Mouse (Mus musculus) ovary, adult 18-20 months (tissue): ENCODE data around the gene Megf8.

ENCODE experiments used
- DNase-seq: peaks from one replicate; pipeline ENCODE4 v3.0.0; 2022; ENCODE audit warnings: low spot score, mixed read lengths

Megf8 gene

DNA sequence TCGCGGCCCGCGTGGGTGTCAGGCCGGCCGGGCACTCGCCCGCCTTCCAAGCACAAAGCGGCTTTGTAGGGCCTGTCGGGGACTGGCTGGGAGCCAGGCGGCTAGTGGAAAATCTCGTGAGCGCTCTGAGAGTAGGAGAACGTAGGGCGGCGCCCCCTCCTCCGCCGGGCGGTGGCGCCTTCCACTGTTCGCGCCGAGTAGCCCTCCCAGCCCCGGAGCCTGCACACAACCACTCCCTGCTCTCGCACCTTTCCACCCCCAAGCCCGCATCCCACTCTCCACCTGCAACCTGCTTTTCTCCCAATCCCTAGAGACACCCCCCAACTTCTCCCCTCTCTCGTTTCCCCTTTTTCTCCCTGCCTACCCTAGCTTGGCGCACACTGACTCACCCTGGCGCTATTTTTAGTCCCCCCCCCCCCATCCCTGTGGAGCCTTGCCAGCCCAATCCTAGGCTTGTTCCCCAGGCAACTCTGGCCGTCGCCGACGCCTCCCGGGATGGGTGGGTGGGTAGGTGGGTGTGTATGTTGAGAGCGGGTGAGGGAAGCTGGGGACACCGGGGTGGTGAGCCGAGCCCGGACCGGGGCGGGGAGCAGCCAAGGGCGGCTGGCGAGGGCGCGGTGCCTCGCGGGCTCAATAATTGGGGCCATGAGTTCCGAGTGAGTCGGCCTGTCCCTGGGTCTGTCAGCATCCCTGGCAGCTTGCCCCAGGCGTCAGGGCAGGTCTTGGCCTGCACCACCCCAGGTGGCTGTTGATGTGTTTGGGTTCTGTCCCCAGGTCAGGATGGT, 37.7 kb upstream of the Megf8 start:
- DNase-seq: peak; percentile 77

DNA sequence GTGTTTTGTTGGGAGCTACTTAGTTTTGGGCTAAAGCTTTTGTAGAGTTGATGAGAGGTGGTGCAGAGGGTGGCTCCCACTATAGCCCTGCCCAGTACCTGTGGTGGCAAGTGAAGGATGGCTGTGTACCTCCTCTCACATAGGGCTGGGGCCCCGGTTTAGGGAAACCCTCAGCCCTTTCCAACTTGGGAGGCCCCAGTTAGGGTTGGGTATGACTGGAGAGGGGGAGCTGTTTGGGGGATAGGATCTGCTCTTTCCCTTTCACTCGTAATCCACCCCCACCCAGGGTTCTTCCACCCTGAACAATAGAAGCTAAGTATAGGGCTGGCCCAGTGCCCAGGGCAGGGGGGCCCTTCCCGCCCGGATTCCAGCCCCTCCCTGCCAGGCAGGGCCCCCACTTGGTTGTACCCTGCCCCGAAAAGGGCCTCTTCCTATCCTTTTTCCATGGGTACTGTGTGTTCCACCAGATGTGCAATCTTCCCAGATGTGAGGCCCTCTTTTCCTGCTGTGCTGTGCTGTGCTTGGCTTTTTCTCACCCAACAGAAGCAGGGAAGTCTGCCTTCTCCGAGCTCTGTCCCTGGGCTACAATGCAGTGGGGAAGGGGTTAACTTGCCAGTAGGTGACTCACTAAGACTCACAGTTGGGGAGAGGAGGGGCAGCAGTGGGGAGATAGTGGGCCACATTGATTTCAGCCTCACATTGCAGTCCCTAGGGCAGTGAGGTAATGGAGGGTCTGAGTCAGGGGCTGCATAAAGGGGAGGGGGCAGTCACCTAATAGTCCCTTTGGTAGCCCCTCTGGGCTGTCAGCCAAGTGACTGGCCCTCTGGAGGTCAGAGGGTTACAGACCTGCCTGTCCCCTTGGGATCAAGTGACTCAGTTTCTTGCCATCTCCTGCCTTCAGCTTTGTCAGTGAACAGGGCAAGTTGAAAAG, 36.8 kb upstream of the Megf8 start:
- DNase-seq: no peak

DNA sequence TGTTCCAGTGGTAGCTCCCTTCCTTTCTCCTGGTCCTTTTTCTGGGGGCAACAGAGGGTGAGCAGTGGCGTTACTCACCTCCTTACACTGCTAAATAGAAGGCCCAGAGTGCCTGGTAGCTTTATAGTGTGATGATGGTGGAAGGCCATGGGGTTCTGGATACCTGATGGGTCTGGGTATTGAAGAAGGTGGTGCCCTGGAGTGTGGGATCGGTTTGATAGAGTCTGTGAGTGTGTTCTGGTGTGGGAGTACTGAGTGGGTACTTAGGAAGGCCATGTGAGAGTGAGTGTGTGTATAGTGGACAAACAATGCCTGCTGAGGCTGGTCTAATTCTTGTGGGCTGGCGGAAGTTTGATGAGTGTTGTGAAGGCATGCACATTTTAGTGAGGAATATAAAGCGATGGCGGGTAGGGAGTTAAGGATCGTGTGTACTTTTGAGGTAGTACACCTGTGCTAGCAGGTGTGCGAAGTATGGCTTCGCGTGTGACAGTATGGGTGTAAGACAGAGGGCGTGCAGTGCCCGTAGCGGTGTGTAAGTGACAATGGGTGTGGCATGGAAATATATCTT, 35.7 kb upstream of the Megf8 start:
- no peak for DNase-seq

DNA sequence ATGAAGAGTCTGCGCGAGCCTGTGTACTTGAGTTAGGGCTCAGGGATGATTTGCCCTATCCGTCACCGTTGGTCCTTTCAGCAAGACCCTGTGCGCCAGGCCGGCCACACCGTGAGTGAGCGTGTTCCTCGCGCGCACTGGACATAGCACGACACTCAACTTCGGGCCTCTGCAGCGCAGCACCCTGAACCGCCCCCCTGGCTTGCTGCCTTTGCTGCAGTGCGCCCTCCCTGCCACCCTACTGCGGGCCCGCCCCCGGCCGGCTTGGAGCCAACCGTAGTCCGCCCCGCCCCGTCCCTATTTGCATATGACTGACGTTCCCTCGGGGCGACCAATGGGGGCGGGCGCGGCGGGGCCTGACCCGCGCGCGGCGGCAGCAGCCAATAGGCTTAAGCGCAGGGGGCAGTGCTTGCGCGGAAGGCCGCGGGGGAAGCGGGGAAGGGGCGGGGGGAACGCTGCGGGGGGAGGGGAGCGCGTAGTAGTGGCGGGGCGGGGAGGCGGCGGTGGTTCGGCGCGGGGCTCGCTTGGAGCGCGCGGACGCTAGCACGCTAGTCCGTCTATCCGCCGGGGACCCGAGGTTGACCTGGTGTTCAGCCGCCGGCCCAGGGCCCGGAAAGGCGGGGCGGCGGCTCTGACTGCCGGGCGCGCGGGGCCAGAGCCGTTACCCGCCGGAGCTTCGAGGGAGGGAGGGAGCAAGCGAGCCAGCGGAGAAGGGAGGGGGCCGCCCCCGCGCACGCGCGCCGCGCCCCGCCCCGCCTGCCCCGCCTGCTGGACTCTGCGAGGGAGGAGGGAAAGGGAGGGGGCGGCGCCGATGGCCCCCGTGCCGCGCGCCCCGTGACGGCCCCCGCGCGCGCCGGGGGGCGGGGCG, 35.0 kb upstream of the Megf8 start:
- peak; percentile 97 for DNase-seq

DNA sequence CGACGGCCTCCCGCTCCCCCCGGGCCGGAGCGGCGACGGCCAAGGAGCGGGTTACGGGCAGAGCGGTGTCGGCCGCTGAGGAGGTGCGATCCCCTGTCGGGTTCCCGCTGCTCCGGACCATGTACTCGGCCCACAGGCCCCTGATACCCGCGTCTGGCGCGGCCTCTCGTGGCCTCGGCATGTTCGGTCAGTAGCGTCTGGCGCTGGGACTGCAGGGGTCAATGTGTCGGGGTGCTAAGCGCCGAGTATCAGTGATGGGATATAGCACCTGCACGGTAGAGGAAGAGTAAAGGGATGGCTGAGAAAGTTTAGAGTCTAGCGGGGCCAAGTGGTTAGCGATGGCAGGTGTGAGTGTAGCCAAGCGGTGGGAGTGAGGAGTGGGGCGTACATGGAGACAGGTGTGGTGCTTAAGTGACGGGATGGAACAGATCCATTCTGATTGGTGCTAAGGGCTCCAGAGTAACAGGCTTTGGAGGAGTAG, 34.2 kb upstream of the Megf8 start:
- no peak for DNase-seq

DNA sequence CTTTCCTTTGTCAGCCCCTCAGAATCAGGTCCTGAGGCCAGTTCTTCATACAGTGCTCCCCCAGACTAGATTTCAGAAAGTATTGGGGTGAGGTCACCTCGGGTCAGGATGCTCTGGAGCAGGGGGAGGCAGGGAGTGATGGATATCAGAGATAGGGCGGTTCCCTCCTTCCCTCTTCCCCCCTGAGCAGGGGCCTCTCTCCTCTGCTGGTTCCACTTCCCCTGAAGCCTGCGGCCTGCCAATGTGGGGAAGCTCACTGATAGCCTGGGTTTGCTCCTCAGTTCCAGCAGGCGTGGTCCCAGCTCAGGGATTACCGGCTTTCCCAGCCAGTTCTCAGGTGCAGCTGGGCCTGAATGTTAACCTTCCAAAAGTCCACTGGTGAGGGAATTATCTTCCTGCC, 33.3 kb upstream of the Megf8 start:
- DNase-seq: no peak

DNA sequence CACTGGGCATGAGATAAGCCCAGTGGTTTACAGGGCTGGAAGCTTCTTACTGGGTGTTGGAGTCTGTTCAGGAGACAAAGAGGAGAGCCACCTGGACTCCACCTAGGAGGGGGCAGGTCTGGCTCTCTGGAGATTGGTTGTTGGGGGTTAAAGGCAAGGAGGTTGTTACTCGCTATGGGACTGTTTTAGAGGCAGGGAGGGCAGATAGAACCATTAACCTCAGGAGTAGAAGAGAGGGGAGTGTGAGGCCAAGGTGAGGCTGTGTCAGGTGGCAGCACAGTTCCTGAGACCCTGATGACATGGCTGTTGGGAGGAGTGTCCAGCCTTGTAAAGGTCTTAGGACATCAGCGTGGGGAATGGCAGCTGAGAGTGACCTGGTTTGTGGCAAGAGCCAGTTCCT, 32.8 kb upstream of the Megf8 start:
- no peak for DNase-seq

DNA sequence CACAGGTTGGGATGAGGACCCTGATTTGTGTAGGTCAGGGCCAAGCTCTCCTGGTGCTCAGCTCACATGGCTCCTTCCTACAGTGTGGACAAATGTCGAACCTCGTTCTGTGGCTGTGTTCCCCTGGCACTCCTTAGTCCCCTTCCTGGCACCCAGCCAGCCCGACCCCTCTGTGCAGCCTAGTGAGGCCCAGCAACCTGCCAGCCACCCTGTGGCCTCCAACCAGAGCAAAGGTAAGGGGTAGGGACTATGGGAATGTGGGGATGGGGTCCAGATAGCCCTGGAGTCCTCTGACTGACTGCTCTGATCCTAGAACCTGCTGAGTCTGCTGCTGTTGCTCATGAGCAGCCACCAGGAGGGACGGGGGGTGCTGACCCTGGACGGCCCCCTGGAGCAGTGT, 32.2 kb upstream of the Megf8 start:
- DNase-seq: no peak

DNA sequence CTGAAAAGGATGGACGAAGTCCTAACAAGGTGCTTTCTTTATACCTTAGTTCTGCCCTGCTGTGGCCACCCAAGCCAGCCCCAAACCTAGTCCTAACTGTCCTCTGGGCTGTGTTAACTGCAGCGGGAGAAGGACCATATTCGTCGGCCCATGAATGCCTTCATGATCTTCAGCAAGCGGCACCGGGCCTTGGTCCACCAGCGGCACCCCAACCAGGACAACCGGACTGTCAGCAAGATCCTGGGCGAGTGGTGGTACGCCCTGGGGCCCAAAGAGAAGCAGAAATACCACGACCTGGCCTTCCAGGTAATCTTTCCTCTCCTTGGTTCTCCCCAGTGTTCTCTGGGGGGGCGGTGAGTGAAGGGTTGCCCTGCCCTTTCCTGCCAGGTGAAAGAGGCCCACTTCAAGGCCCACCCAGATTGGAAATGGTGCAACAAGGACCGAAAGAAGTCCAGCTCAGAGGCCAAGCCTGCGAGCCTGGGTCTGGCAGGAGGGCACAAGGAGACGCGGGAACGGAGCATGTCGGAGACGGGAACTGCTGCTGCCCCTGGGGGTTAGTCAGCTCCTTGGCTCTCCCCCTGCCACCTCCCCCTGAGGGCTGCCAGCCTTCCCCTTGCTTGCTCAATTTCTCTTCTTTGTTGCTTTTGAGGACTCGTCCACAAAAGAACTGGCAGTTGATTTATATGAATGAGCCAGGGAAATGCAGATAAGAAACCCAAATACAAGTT, 31.3 kb upstream of the Megf8 start:
- DNase-seq: no peak

DNA sequence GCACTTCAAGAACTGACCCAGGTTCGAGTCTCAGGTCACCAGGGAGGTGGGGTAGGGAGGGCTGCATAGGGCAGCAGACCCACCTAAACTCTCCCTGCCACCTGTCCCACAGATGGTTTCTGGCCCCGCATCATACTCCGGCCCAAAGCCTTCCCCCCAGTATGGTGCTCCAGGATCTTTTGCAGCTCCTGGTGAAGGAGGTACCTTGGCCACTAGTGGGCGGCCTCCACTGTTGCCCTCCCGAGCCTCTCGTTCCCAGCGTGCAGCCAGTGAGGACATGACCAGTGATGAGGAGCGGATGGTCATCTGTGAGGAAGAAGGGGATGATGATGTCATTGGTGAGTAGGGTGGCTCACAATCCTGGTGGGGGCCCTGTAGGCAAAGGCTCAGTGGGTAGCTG, 30.0 kb upstream of the Megf8 start:
- no peak for DNase-seq

DNA sequence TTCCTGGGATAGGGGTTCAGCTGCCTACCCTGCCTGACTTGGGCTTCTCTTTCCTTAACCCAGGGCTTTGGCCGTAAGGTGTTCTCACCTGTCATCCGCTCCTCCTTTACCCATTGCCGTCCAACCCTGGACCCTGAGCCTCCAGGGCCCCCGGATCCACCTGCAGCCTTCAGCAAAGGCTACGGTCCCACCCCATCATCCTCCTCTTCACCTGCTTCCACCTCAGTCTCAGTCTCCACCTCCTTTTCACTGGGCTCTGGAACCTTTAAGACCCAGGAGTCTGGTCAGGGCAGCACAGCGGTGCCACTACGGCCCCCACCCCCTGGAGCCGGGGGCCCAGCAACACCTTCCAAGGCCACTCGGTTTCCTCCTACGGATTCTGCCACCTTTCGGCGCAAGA, 29.0 kb upstream of the Megf8 start:
- DNase-seq: no peak

DNA sequence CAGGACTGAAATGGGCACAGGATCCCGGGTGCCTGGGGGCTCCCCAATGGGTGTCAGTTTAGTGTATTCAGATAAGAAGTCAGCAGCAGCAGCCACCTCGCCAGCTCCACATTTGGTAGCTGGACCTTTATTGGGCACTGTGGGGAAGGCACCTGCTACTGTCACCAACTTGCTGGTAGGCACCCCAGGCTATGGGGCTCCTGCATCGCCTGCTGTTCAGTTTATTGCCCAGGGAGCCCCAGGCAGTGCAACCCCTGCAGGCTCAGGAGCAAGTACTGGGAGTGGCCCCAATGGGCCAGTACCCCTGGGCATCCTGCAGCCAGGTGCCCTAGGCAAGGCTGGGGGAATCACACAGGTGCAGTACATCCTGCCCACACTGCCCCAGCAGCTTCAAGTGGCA, 28.2 kb upstream of the Megf8 start:
- DNase-seq: no peak

DNA sequence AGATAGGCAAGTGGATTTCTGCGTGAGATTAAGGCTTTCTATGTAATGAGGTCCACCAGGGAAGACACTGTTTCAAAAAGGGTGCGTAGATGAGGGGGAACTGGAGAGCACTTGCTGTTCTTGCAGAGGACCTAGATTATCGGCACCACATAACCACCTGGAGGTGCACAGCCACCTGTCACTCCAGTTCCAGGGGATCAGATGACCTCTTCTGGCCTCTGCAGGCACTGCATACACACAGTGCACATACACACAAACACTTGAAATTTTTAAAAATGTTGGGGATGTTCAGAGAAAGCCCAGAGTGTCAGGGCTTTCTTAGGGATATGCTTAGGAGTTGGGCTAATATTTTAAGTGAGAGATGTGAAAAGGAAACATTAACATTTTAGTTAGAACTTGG, 27.0 kb upstream of the Megf8 start:
- DNase-seq: no peak

DNA sequence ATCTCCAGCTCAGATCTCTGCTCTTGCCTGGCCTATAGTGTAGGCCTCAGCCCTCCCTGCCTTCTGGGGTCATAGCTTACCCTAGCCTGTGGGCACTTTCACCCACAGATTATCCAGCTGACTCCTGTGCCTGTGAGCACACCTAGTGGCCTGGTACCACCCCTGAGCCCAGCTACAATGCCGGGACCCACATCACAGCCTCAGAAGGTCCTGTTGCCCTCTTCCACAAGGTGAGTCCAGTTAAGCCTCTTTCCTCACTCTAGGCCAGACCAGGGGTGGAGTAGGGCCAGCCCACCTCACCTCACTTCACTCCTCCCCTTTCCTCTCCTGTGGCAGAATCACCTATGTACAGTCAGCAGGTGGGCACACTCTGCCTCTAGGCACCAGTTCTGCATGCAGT, 26.5 kb upstream of the Megf8 start:
- no peak for DNase-seq

DNA sequence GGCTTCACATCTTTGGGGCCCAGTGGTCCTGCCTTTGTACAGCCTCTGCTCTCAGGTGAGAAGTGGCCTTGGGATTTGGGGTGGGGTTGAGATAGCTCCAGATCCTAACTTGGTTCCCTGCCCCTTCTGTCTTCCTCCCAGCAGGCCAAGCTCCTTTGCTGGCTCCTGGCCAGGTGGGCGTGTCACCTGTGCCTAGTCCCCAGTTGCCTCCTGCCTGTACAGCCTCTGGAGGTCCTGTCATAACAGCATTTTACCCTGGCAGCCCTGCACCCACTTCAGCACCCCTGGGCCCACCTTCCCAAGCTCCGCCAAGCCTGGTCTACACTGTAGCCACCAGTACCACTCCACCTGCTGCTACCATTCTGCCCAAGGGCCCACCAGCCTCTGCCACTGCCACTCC, 26.1 kb upstream of the Megf8 start:
- DNase-seq: no peak

DNA sequence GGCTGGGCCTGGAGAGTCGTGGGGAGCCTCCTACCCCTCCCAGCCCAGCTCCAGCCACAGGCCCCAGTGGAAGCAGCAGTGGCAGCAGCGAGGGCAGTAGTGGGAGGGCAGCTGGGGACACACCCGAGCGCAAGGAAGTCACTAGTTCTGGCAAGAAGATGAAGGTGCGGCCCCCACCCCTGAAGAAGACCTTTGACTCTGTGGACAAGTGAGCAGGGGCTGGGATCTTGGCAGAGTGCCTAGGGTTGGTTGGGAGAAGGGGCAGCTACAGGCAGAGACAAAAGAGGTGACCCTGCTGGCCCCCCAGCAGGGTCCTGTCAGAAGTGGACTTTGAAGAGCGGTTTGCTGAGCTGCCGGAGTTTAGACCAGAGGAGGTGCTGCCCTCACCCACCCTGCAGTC, 24.9 kb upstream of the Megf8 start:
- no peak for DNase-seq

DNA sequence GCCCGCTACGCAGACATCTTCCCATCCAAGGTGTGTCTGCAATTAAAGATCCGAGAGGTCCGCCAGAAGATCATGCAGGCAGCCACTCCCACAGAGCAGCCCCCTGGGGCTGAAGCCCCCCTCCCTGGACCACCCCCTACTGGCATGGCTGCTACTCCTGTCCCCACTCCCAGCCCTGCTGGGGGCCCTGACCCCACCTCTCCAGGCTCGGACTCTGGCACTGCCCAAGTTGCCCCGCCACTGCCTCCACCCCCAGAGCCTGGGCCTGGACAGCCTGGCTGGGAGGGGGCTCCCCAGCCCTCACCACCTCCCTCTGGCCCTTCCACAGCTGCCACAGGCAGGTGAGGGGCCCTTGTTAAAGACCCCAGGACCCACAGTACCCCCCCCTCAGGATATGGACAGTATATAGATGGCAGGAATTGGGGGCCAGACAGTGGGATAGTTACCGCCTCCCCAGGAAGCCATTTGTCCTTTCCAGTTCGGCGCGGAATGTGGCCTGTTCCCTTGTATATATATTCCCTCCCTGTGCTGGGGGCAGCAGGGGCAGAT, 23.7 kb upstream of the Megf8 start:
- no peak for DNase-seq

DNA sequence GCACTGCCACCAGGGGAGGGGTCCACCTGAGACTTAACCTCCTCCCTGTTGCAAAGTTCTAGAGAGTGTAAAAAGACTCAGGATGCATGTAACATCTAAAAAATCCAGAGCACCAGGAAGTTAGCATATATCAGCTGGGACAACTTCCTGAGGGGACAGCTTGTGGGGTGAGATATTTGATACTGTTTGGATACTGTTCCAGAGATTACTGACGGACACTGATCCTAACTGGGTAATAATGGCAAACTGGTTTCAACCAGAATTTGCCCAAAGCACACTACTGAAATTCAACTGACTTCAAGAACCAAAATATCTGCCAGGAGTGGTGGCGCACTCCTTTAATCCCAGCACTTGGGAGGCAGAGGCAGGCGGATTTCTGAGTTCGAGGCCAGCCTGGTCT, 22.5 kb upstream of the Megf8 start:
- no peak for DNase-seq

DNA sequence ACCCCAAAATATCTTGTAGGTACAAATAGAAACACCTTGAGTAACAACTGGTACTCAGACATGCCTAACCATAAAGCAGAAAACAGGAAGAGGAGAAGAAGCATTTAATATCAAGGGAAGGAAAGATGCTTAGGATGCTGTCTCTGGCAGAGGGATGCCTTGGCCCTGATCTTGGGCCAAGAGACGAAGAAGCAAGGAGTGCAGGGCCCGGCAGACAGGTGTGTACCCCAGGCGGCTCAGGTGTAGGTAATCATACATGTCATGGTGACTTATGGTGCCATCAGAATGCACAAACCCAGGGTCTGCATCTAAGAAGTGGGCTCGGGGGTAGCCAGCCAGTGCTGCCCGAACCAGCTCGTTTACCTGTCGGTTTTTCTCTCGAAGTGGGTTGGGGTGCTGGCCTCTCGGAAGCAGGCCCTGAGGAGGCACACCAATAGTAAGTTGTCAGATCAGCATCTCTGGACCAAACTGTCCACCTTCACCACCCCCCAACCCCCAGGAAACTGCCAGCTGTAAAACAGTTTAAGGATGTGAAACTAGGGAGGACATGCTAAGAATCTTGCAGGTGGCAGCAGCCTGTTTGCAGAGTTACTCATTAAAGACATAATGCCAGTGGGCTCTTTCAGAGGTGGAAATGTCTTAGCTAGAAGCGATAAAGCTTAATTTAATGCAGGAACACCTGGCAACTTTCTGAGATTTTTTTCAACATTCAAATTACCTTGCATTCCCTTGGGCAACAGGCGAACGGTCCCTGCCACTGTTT, 21.8 kb upstream of the Megf8 start:
- no peak for DNase-seq

DNA sequence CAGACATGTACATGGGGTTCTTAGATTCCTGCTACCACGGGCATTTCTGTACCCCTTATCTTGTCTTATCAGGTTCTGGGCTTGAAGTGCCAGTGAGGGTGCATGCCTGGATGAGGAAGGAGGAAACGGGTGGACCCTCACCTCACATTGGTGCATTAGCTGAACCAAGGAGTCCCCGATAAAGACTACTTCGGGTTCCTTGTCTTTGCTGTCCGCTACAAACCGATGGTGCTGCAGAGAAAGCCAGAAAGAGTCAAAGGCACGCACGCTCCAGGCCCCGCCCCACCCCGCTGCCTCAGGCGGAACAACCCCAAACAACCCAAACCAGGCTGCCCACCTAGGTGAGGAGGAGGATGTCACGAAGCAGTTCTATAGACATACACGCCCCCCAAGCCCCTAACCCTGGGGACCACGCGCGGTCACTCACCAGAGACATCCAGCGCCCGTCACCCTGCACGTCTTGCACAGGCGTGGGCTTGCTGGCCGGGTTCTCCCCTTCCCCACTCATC, 20.0 kb upstream of the Megf8 start:
- no peak for DNase-seq
